Mouse (Mus musculus): ENCODE data around the gene Ephb2. TPM values are rescaled to one million over a fixed set of nuclear protein-coding genes. Genes with fewer than 3 reads are reported as not detected.
A peak's percentile ranks its signal among the peaks of the same experiment; 100 is the strongest.

The Ephb2 gene
- total and polyA plus RNA-seq, 2 experiments from 2014 or later: 15.6 to 202 TPM

GRCm38 (mm10) chr4:136735856-136736255 lies 99.9 kb downstream of the Ephb2 start:
- no peak overlapping the region for H3K4me3 ChIP-seq (ENCODE audit: low read depth, low read length)
- DNase-seq (ENCODE audit: low spot score): no peak
- H3K27me3 ChIP-seq (ENCODE audit: insufficient read depth, low read length): no peaks in the 10 kb centered on the region
- H3K36me3 ChIP-seq (ENCODE audit: insufficient read depth, low read length): no peaks in the 10 kb centered on the region
- H3K9ac ChIP-seq (replicated peaks; ENCODE audit: low read length, poor library complexity, severe bottlenecking): no peak overlapping the region
- ATAC-seq (ENCODE audit: low FRiP score): no peak
- no peak for TF ChIP-seq CTCF (IDR thresholded peaks at IDR 0.05)
- H3K4me2 ChIP-seq (ENCODE audit: low read depth, low read length, poor library complexity, severe bottlenecking): no peak overlapping the region
- WGBS: 58% methylated on average over 3 of the region's 4 CpGs
- H3K9me3 ChIP-seq (ENCODE audit: low read length): no peaks in the 10 kb centered on the region
- H3K4me1 ChIP-seq (ENCODE audit: insufficient read depth, low read length): peaks cover 12% of the 10 kb centered on the region; the same call in 1 of the 2 replicates
- H3K27ac ChIP-seq (ENCODE audit: low read depth, low read length): no peak overlapping the region

GRCm38 (mm10) chr4:136734210-136734803 lies 101.5 kb downstream of the Ephb2 start:
- DNase-seq (ENCODE audit: low spot score) (peak; percentile 61), ATAC-seq (ENCODE audit: low FRiP score) (no peak)
- H3K27ac ChIP-seq (ENCODE audit: low read depth, low read length): 0 out of 2 replicates have a peak overlapping the region, but pooled peaks have one; percentile 43
- H3K9ac ChIP-seq (replicated peaks; ENCODE audit: low read length, poor library complexity, severe bottlenecking): peak overlapping the region; percentile 36; the same call in 1 of the 2 replicates
- no peaks in the 10 kb centered on the region for H3K27me3 ChIP-seq (ENCODE audit: insufficient read depth, low read length)
- peaks cover 9% of the 10 kb centered on the region; the same call in 1 of the 2 replicates for H3K4me1 ChIP-seq (ENCODE audit: insufficient read depth, low read length)
- H3K4me2 ChIP-seq (ENCODE audit: low read depth, low read length, poor library complexity, severe bottlenecking): no peak overlapping the region
- 37% methylated on average over 15 of the region's 15 CpGs for WGBS
- no peak for TF ChIP-seq CTCF (IDR thresholded peaks at IDR 0.05)
- H3K9me3 ChIP-seq (ENCODE audit: low read length): no peaks in the 10 kb centered on the region
- no peaks in the 10 kb centered on the region for H3K36me3 ChIP-seq (ENCODE audit: insufficient read depth, low read length)
- H3K4me3 ChIP-seq (ENCODE audit: low read depth, low read length): no peak overlapping the region

DNA sequence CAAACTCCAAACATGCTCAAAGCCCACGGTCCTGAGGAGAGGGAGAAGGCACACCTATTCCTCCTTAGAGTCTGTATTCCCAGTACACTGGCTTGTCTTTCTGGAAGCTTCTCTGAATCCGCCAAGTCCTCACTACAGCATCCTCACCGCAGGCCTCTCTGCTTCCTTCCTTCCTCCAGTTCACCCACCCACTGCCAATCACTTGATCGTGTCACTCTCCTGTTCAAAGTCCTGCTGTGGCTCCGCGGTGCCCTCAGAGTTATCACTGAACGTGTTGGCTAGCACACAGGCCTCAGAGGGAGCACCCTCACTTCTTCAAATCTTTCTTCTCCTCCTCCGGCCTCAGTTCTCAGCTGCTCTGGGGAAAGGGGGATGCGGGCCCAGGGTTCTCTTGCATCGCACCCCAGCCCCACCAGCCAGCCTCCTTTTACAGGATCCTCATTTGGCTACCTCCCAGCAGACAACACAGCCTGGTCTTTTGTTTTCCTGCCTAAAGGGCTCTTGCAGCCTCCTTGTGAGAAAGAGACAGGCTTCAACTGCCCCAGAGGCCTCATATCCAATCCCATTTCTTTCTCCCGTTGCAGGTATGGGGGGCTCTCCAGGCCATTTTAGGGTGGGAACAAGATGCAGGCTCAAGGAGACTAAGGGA lies 102.4 kb downstream of the Ephb2 start:
- Histone ChIP-seq H3K4me3 (ENCODE audit: low read depth, low read length) (no peak overlapping the region), H3K27me3 (ENCODE audit: insufficient read depth, low read length) (no peaks in the 10 kb centered on the region), H3K36me3 (ENCODE audit: insufficient read depth, low read length) (no peaks in the 10 kb centered on the region), H3K4me1 (ENCODE audit: insufficient read depth, low read length) (peaks cover 4% of the 10 kb centered on the region; the same call in 1 of the 2 replicates), H3K9me3 (ENCODE audit: low read length) (no peaks in the 10 kb centered on the region), H3K9ac (replicated peaks; ENCODE audit: low read length, poor library complexity, severe bottlenecking) (peak overlapping the region; percentile 36), H3K27ac (ENCODE audit: low read depth, low read length) (peak overlapping the region; percentile 38; the same call in 1 of the 2 replicates), H3K4me2 (ENCODE audit: low read depth, low read length, poor library complexity, severe bottlenecking) (no peak overlapping the region)
- DNase-seq (ENCODE audit: low spot score) (no peak), ATAC-seq (ENCODE audit: low FRiP score) (no peak)
- 20% methylated on average over 11 of the region's 11 CpGs for WGBS
- no peak for TF ChIP-seq CTCF (IDR thresholded peaks at IDR 0.05)

- TF ChIP-seq CTCF (IDR thresholded peaks at IDR 0.05): 0 out of 2 replicates have a peak, but pooled peaks have one; percentile 16
Measured at GRCm38 (mm10) chr4:136732536-136733121, 103.2 kb downstream of the Ephb2 start.

DNA sequence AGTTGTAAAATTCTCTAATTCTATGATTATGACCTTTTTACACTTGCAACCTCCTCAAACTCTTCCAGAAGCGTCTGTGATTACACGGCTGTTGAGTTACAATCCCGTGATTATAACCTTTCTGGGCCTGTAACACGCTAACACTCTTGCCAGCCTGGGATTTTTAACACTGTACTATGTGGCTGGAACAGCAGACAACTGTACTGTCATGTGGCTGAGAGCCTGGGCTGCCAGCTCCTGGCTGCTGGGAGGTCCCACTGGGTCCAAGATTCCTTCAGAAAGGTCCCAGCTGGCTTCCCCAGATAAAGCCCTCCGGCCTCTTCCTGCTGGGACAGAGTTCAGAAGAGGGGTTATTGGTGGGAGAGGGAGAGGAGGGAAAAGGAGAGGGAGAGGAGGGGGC lies 104.0 kb downstream of the Ephb2 start:
- WGBS: 33% methylated on average over 5 of the region's 5 CpGs
- Histone ChIP-seq H3K4me3 (ENCODE audit: low read depth, low read length) (no peak overlapping the region), H3K27ac (ENCODE audit: low read depth, low read length) (no peak overlapping the region), H3K27me3 (ENCODE audit: insufficient read depth, low read length) (no peaks in the 10 kb centered on the region), H3K4me1 (ENCODE audit: insufficient read depth, low read length) (peaks cover 4% of the 10 kb centered on the region; the same call in 1 of the 2 replicates), H3K9ac (replicated peaks; ENCODE audit: low read length, poor library complexity, severe bottlenecking) (no peak overlapping the region), H3K4me2 (ENCODE audit: low read depth, low read length, poor library complexity, severe bottlenecking) (no peak overlapping the region), H3K36me3 (ENCODE audit: insufficient read depth, low read length) (no peaks in the 10 kb centered on the region), H3K9me3 (ENCODE audit: low read length) (no peaks in the 10 kb centered on the region)
- TF ChIP-seq CTCF (IDR thresholded peaks at IDR 0.05): no peak
- DNase-seq (ENCODE audit: low spot score) (no peak), ATAC-seq (ENCODE audit: low FRiP score) (no peak)

More at GRCm38 (mm10) chr4:136732536-136733121, 103.2 kb downstream of the Ephb2 start:
- Histone ChIP-seq H3K9me3 (ENCODE audit: low read length) (no peaks in the 10 kb centered on the region), H3K36me3 (ENCODE audit: insufficient read depth, low read length) (no peaks in the 10 kb centered on the region), H3K4me2 (ENCODE audit: low read depth, low read length, poor library complexity, severe bottlenecking) (no peak overlapping the region), H3K4me3 (ENCODE audit: low read depth, low read length) (no peak overlapping the region), H3K4me1 (ENCODE audit: insufficient read depth, low read length) (peaks cover 4% of the 10 kb centered on the region; the same call in 1 of the 2 replicates), H3K9ac (replicated peaks; ENCODE audit: low read length, poor library complexity, severe bottlenecking) (no peak overlapping the region), H3K27ac (ENCODE audit: low read depth, low read length) (no peak overlapping the region), H3K27me3 (ENCODE audit: insufficient read depth, low read length) (no peaks in the 10 kb centered on the region)
- WGBS: 67% methylated on average over 7 of the region's 7 CpGs
- ATAC-seq (ENCODE audit: low FRiP score) (no peak), DNase-seq (ENCODE audit: low spot score) (no peak)

Measured in midbrain, postnatal 0 days (tissue).